Mouse (Mus musculus): ENCODE measurements at regions not wholly inside any gene's neighbourhood (a gene's known extent, or its start where the extent isn't known, plus 50 kb on each side); places are given as distances from the start of the nearest gene placed in this dataset.

DNA sequence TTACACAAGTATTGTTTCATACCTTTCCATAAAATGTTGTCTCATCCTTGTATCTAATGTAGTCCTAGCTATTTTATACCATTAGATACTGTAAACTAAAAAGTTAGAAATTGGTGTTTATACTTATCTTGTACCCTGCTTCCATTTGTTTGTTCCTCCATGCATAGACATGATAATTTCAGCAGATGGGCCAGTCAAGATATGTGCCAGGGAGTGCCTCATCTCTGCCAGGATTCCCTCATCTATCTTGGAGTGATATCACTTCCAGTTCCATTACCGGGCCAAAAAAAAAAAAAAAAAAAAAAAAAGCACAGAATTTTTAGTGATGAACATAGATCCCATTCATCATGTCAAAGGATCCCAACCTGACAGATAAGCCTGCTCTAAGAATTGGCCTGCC is 79.2 kb upstream of the Gemin8 start:
- no peaks in the 10 kb centered on the region for H3K27me3 ChIP-seq
- ATAC-seq (ENCODE audit: low FRiP score, low read depth) = no peak
- 100% methylated on average over 1 of the region's 1 CpGs for WGBS
- no peaks in the 10 kb centered on the region for H3K4me1 ChIP-seq
- H3K36me3 ChIP-seq = no peaks in the 10 kb centered on the region
- no peaks in the 10 kb centered on the region for H3K9me3 ChIP-seq
- no peak overlapping the region for H3K4me3 ChIP-seq
- no peak overlapping the region for H3K4me2 ChIP-seq (replicated peaks)
- no peak overlapping the region for H3K9ac ChIP-seq
- no peak overlapping the region for H3K27ac ChIP-seq

DNA sequence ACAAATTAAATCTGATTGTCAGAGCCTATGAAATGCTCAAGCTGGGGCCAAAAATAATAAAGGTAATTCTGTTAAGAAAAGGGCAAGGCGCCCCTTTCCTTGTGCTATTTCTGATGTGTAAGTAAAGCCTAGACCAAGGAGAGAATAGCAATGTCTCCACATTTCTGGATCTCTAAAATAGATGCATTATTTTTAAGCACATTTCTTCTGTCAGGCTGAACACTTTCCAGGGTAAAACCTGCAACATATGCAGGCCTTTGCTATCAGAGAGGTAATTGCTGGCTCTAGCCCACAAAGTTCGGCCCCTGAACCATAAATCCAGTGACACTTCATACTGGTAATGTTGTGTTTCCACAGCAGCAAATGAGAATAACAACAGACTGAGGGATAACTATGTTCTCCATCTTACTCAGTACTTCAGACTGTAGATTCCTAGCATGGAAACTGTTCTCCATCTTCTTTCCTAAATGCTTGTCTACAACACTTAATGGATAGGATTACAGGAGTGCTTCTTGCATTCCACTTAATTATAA is 63.0 kb upstream of the Gemin8 start:
- H3K27ac ChIP-seq = no peak overlapping the region
- H3K4me2 ChIP-seq (replicated peaks) = no peak overlapping the region
- no peaks in the 10 kb centered on the region for H3K27me3 ChIP-seq
- H3K4me1 ChIP-seq = no peaks in the 10 kb centered on the region
- no peak overlapping the region for H3K9ac ChIP-seq
- H3K36me3 ChIP-seq = no peaks in the 10 kb centered on the region
- ATAC-seq (ENCODE audit: low FRiP score, low read depth) = peak; percentile 66
- H3K4me3 ChIP-seq = no peak overlapping the region
- WGBS = 40% methylated on average over 2 of the region's 2 CpGs
- H3K9me3 ChIP-seq = no peaks in the 10 kb centered on the region
